Mouse (Mus musculus) bone marrow, adult 2 months (tissue): ENCODE data around the gene Slc38a10. TPM values are rescaled to one million over a fixed set of nuclear protein-coding genes. Genes with fewer than 3 reads are reported as not detected.
A peak's percentile ranks its signal among the peaks of the same experiment; 100 is the strongest.

ENCODE experiments used
- H3K27ac ChIP-seq: fragments of 200-500 bp; 2 replicates; pipeline ENCODE4 v1.5.1; 2012; ENCODE audit warnings: low read depth, mild to moderate bottlenecking, control low read depth, inconsistent platforms, low read length; ENCODE audit not compliant: control insufficient read depth, poor library complexity, insufficient read depth
- H3K4me1 ChIP-seq: fragments of 200-500 bp; 2 replicates; pipeline ENCODE4 v1.6.1; 2011; ENCODE audit warnings: low read length; ENCODE audit not compliant: control insufficient read depth, insufficient read depth
- H3K4me3 ChIP-seq: fragments of 200-500 bp; replicated peaks from 2 replicates; pipeline ENCODE3; 2011; ENCODE audit warnings: mild to moderate bottlenecking, low read depth, low read length, control low read depth; ENCODE audit not compliant: control insufficient read depth
- CTCF ChIP-seq: fragments of 200-500 bp; IDR thresholded peaks from 2 replicates; pipeline ENCODE4 v1.5.1; 2011; ENCODE audit warnings: low read length, control low read depth; ENCODE audit not compliant: control insufficient read depth, insufficient read depth
- POLR2A ChIP-seq: fragments of 200-500 bp; IDR thresholded peaks from 2 replicates; pipeline ENCODE4 v1.6.1; 2011; ENCODE audit warnings: low read depth, mild to moderate bottlenecking, control low read depth, low read length, borderline replicate concordance; ENCODE audit not compliant: control insufficient read depth
- WGBS: fragments of 180-500 bp; shearing (Covaris S2); methylation state at CpG from one replicate; pipeline ENCODE4 v1.1.7; 2018; 5-methylcytosine and 5-hydroxymethylcytosine counted together
- polyA plus RNA-seq: library from polyadenylated mRNA; stranded (reverse); fragments of >200 nt; gene quantifications from 2 replicates; pipeline ENCODE4 v1.2.4, GENCODE M21; 2011; ENCODE audit warnings: low replicate concordance; ENCODE audit not compliant: missing spikeins, insufficient read depth, insufficient read length

The Slc38a10 gene
- polyA plus RNA-seq, 1 experiment = 37.7 TPM

- no peaks in the 10 kb centered on the region for H3K4me1 ChIP-seq
- 88% methylated on average over 14 of the region's 14 CpGs for WGBS
- TF ChIP-seq CTCF (no peak), POLR2A (no peak)
Observed at GRCm38 (mm10) chr11:120109558-120110210, 41.5 kb downstream of the Slc38a10 start.

GRCm38 (mm10) chr11:120107796-120108195 is 43.4 kb downstream of the Slc38a10 start:
- no peak overlapping the region for H3K4me3 ChIP-seq
- 90% methylated on average over 9 of the region's 9 CpGs for WGBS
- no peak for TF ChIP-seq POLR2A
- no peak for TF ChIP-seq CTCF
- H3K27ac ChIP-seq = no peak overlapping the region
- H3K4me1 ChIP-seq = no peaks in the 10 kb centered on the region

More at GRCm38 (mm10) chr11:120109558-120110210, 41.5 kb downstream of the Slc38a10 start:
- H3K27ac ChIP-seq = no peak overlapping the region
- no peak overlapping the region for H3K4me3 ChIP-seq

- 91% methylated on average over 2 of the region's 2 CpGs for WGBS
- TF ChIP-seq POLR2A (no peak), CTCF (no peak)
Observed at GRCm38 (mm10) chr11:120107026-120107425, 44.1 kb downstream of the Slc38a10 start.

GRCm38 (mm10) chr11:120103431-120103997 is 47.6 kb downstream of the Slc38a10 start:
- TF ChIP-seq CTCF (no peak), POLR2A (no peak)
- Histone ChIP-seq H3K4me3 (no peak overlapping the region), H3K27ac (no peak overlapping the region), H3K4me1 (no peaks in the 10 kb centered on the region)
- WGBS = 77% methylated on average over 3 of the region's 3 CpGs

More at GRCm38 (mm10) chr11:120107026-120107425, 44.1 kb downstream of the Slc38a10 start:
- Histone ChIP-seq H3K4me1 (no peaks in the 10 kb centered on the region), H3K4me3 (no peak overlapping the region), H3K27ac (no peak overlapping the region)

- no peak overlapping the region for H3K4me3 ChIP-seq
- no peak overlapping the region for H3K27ac ChIP-seq
- under 1% methylated on average over 3 of the region's 3 CpGs for WGBS
- TF ChIP-seq POLR2A = no peak
- TF ChIP-seq CTCF = peak; percentile 74
- H3K4me1 ChIP-seq = peaks cover 2% of the 10 kb centered on the region
Observed at GRCm38 (mm10) chr11:120101036-120101435, 50.1 kb downstream of the Slc38a10 start.

- Histone ChIP-seq H3K4me3 (peak within 1 kb of the TSS; percentile 91), H3K4me1 (peaks cover 2% of the 10 kb centered on the region), H3K27ac (peak within 1 kb of the TSS; percentile 74)
- WGBS = under 1% methylated on average over 77 of the region's 77 CpGs
- TF ChIP-seq CTCF = 0 out of 2 replicates have a peak, but pooled peaks have one; percentile 11
- TF ChIP-seq POLR2A = peak; percentile 80; the same call in 1 of the 2 replicates
Observed at GRCm38 (mm10) chr11:120098588-120099511, 52.3 kb downstream of the Slc38a10 start, which contains the start of the genes Tepsin and Ndufaf8. Gene Tepsin (minus strand): TSS chr11:120098731. Gene Ndufaf8 (plus strand): TSS chr11:120098928.

GRCm38 (mm10) chr11:120092817-120093591 is 58.1 kb downstream of the Slc38a10 start:
- TF ChIP-seq CTCF (no peak), POLR2A (no peak)
- Histone ChIP-seq H3K4me3 (no peak overlapping the region), H3K4me1 (peaks cover 2% of the 10 kb centered on the region), H3K27ac (no peak overlapping the region)
- 84% methylated on average over 23 of the region's 23 CpGs for WGBS
